8 mouse cellular contexts compared by ENCODE assay signal in genomic region chr4:123071266-123071966, GRCm38 (mm10). TPM values are rescaled to one million over a fixed set of nuclear protein-coding genes. Genes with fewer than 3 reads are reported as not detected.
DNase-seq lines count a peak whose midpoint lies in the region; ATAC-seq lines count a peak whose summit lies in the region.

No protein-coding gene starts in this region.

- ATAC-seq in erythroid progenitor cell, adult 5-6 weeks (replicated peaks; ENCODE audit: low FRiP score, poor library complexity, severe bottlenecking): peak; percentile 91

- DNase-seq in gastrocnemius, postnatal 10 days: peak; percentile 31
- DNase-seq in gastrocnemius, postnatal 25 days: no peak
- peak; percentile 30 for DNase-seq in MN1 (ENCODE audit: low spot score)
- DNase-seq in kidney, adult 8-10 months: peak; percentile 13 to 28
- DNase-seq in lung, postnatal 14 days: peak; percentile 59
- peak; percentile 43 for DNase-seq in right cerebral cortex, postnatal 4 days
- no peak for DNase-seq in frontal cortex, adult 2 months (ENCODE audit: extremely low spot score in 1 of 2, low spot score in 1 of 2)

RNA-seq across cellular contexts. Expression of gene Bmp8b, which starts 33.5 kb away (rescaled TPM):
- not detected for total RNA-seq in gastrocnemius, postnatal 10 days (2021)
- not detected for total RNA-seq in gastrocnemius, postnatal 25 days (2021)
- 2.2 and 6.7 TPM in 2 replicates for total RNA-seq in erythroid progenitor cell, adult 5-6 weeks (2015; ENCODE audit: low replicate concordance)
- total RNA-seq in erythroid progenitor cell, adult 5-6 weeks (2017; ENCODE audit: low replicate concordance): 0.77 TPM in 1 of 2 replicates, not detected in the other
- 0.36 TPM in 2 replicates for polyA plus RNA-seq in frontal cortex, adult 2 months (2012; rRNA removed)

RNA-seq across cellular contexts. Expression of gene Oxct2b, which starts 44.6 kb away (rescaled TPM):
- not detected for total RNA-seq in gastrocnemius, postnatal 10 days (2021)
- total RNA-seq in gastrocnemius, postnatal 25 days (2021): not detected
- total RNA-seq in erythroid progenitor cell, adult 5-6 weeks (2015; ENCODE audit: low replicate concordance): not detected in 2 replicates
- 1.5 TPM in 1 of 2 replicates, not detected in the other for total RNA-seq in erythroid progenitor cell, adult 5-6 weeks (2017; ENCODE audit: low replicate concordance)
- 0.15 and 0.22 TPM in 2 replicates for polyA plus RNA-seq in frontal cortex, adult 2 months (2012; rRNA removed)

RNA-seq across cellular contexts. Expression of gene Trit1, which starts 55.0 kb away (rescaled TPM):
- total RNA-seq in gastrocnemius, postnatal 10 days (2021): 10 to 100 TPM in 1 of 2 experiments, 1 to 10 TPM in 1; 9.1 to 11.0 TPM
- 1 to 10 TPM; 6.7 to 7.6 TPM for total RNA-seq in gastrocnemius, postnatal 25 days (2021)
- total RNA-seq in erythroid progenitor cell, adult 5-6 weeks (2015; ENCODE audit: low replicate concordance): 1.3 and 3.6 TPM in 2 replicates
- 6.0 and 9.9 TPM in 2 replicates for total RNA-seq in erythroid progenitor cell, adult 5-6 weeks (2017; ENCODE audit: low replicate concordance)
- 17.7 and 18.2 TPM in 2 replicates for polyA plus RNA-seq in frontal cortex, adult 2 months (2012; rRNA removed)

Comparison
In these comparisons a context has a peak if more than half of its experiments do, and no peak if none do; other contexts are left out.
1. DNase-seq: peak in gastrocnemius, postnatal 10 days (single experiment), MN1 (single experiment), kidney, adult 8-10 months (2 of 2), lung, postnatal 14 days (single experiment) and right cerebral cortex, postnatal 4 days (single experiment); none in gastrocnemius, postnatal 25 days (single experiment) and frontal cortex, adult 2 months (0 of 2).